Comparison of ENCODE assay signal across 30 mouse cellular contexts in the genomic region with DNA sequence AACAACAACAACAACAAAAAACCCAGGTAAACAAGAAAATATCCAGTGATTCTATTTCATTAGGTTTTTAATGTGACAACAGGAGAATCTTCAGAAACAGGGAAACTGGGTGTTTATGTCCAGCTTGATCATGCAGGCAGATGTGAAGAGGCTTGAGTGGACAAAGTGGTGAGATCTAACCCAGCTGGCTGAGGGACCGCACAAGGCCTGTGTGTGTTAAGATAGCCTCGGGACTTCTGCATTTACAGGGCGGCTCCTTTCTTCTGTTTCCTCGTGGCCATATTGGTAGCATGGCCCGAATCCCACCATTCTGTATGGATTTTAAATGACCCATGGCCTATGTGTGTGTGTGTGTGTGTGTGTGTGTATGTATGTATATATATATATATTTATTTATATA. TPM values are rescaled to one million over a fixed set of nuclear protein-coding genes. Genes with fewer than 3 reads are reported as not detected.
"Had no signal": no experiment of that assay in that cellular context is flagged by ENCODE, and none has a peak within 500 bp of the region (broad histone marks: within the 10 kb centered on the region; RNA-seq: fewer than 3 reads in every experiment).

No protein-coding gene starts in this region.

- H3K27me3 ChIP-seq: heart, embryonic 12.5 days; heart, embryonic 13.5 days; heart, embryonic 15.5 days; hindbrain, embryonic 12.5 days; hindbrain, embryonic 13.5 days; hindbrain, embryonic 15.5 days; intestine, embryonic 15.5 days; kidney, embryonic 15.5 days had no signal

- DNase-seq: heart, postnatal 10 days; heart, postnatal 14 days; heart, postnatal 36 days; heart, postnatal 4 days; kidney, adult 11 months; kidney, adult 18-20 months; kidney, adult 2 months; kidney, adult 8-10 months; kidney, adult 9 months; kidney, postnatal 10 days; kidney, postnatal 14 days; kidney, postnatal 25 days; kidney, postnatal 36 days; kidney, postnatal 4 days; layer of hippocampus, adult 9-11 months; layer of hippocampus, postnatal 36 days had no signal

- H3K4me1 ChIP-seq: heart, embryonic 12.5 days; heart, embryonic 13.5 days; heart, embryonic 15.5 days; intestine, embryonic 15.5 days; kidney, embryonic 15.5 days had no signal

- H3K4me3 ChIP-seq: heart, embryonic 10.5 days; heart, embryonic 12.5 days; heart, embryonic 13.5 days; heart, embryonic 15.5 days; hindbrain, embryonic 10.5 days; hindbrain, embryonic 12.5 days; hindbrain, embryonic 13.5 days; hindbrain, embryonic 15.5 days; intestine, embryonic 15.5 days; kidney, embryonic 15.5 days; layer of hippocampus, adult 2 months had no signal

- H3K9me3 ChIP-seq: heart, embryonic 10.5 days; heart, embryonic 13.5 days; heart, embryonic 15.5 days; hindbrain, embryonic 12.5 days; hindbrain, embryonic 15.5 days; intestine, embryonic 15.5 days; kidney, embryonic 15.5 days had no signal

- H3K9ac ChIP-seq: heart, embryonic 12.5 days; heart, embryonic 13.5 days; heart, embryonic 15.5 days; hindbrain, embryonic 12.5 days; hindbrain, embryonic 13.5 days; hindbrain, embryonic 14.5 days; hindbrain, embryonic 15.5 days; intestine, embryonic 15.5 days; kidney, embryonic 15.5 days had no signal

- H3K27ac ChIP-seq: heart, embryonic 10.5 days; heart, embryonic 13.5 days; heart, embryonic 15.5 days; hindbrain, embryonic 10.5 days; hindbrain, embryonic 12.5 days; hindbrain, embryonic 13.5 days; hindbrain, embryonic 14.5 days; hindbrain, embryonic 15.5 days; hindbrain, postnatal 0 days; intestine, embryonic 15.5 days; kidney, embryonic 15.5 days; kidney, postnatal 0 days; layer of hippocampus, adult 2 months had no signal

- H3K36me3 ChIP-seq: heart, embryonic 10.5 days; heart, embryonic 12.5 days; heart, embryonic 13.5 days; heart, embryonic 15.5 days; hindbrain, embryonic 10.5 days; hindbrain, embryonic 12.5 days; hindbrain, embryonic 13.5 days; hindbrain, embryonic 15.5 days; intestine, embryonic 15.5 days; kidney, embryonic 15.5 days had no signal

RNA-seq across cellular contexts. Expression of gene Myb, which starts 52.6 kb away (rescaled TPM):
- total RNA-seq: heart, postnatal 36 days had no signal
